Mouse (Mus musculus) lung, adult 2 months (tissue): ENCODE measurements around the gene Nfe2.

ENCODE experiments used
- CTCF ChIP-seq: fragments of 200-500 bp; IDR thresholded peaks from 2 replicates; pipeline ENCODE4 v1.5.1; 2011; ENCODE audit warnings: mild to moderate bottlenecking, low read length, control low read depth; ENCODE audit not compliant: insufficient read depth
- POLR2A ChIP-seq: fragments of 200-500 bp; IDR thresholded peaks from 2 replicates; pipeline ENCODE4 v1.6.1; 2011; ENCODE audit warnings: low read depth, mild to moderate bottlenecking, control low read depth, low read length, borderline replicate concordance; ENCODE audit errors: extremely low read depth

- no peak for TF ChIP-seq POLR2A
- TF ChIP-seq CTCF = no peak
Measured at GRCm38 (mm10) chr15:103289600-103289999, 31.4 kb upstream of the Nfe2 start.
